Mouse (Mus musculus): Measurements from ENCODE around the gene Ncf2.

- TF ChIP-seq MAX (IDR thresholded peaks at IDR 0.05) (no peak), MYOG (IDR thresholded peaks at IDR 0.05; ENCODE audit: control insufficient read depth, extremely low read depth, insufficient read length) (no peak), CTCF (IDR thresholded peaks at IDR 0.05; ENCODE audit: control insufficient read depth, insufficient read depth, insufficient read length) (no peak), USF1 (IDR thresholded peaks at IDR 0.05; ENCODE audit: low read depth) (no peak)
These were observed 30.1 kb downstream of the Ncf2 start for GRCm38 (mm10) chr1:152830054-152830453.

All from C2C12 (cell line).